8 mouse cellular contexts compared by ENCODE assay signal in genomic region chr17:37028212-37028611, GRCm38 (mm10). TPM values are rescaled to one million over a fixed set of nuclear protein-coding genes. Genes with fewer than 3 reads are reported as not detected.
DNase-seq lines count a peak whose midpoint lies in the region; ATAC-seq and TF ChIP-seq lines count a peak whose summit lies in the region.

No protein-coding gene starts in this region.

- no peaks in the 10 kb centered on the region for H3K27me3 ChIP-seq in forebrain, embryonic 10.5 days (ENCODE audit: poor library complexity, severe bottlenecking)
- no peaks in the 10 kb centered on the region for H3K27me3 ChIP-seq in limb, embryonic 11.5 days (ENCODE audit: control insufficient read depth, insufficient read depth, low read length)
- H3K27me3 ChIP-seq in neural tube, embryonic 14.5 days (ENCODE audit: control insufficient read depth, insufficient read depth, low read length): no peaks in the 10 kb centered on the region

- peak; percentile 51 for ATAC-seq in limb, embryonic 11.5 days (ENCODE audit: insufficient number of reproducible peaks, low FRiP score, low TSS enrichment, low read depth)
- peak; percentile 50 for ATAC-seq in neural tube, embryonic 14.5 days (ENCODE audit: low read depth)
- ATAC-seq in inflammation-experienced regulatory T-cells, adult 6 months: no peak

- 3% methylated on average over 10 of the region's 10 CpGs for WGBS in forebrain, embryonic 10.5 days
- 6% methylated on average over 10 of the region's 10 CpGs for WGBS in limb, embryonic 11.5 days
- 6% methylated on average over 10 of the region's 10 CpGs for WGBS in neural tube, embryonic 14.5 days

- DNase-seq in left cerebral cortex, adult 2 months (ENCODE audit: extremely low spot score in 1 of 2, low spot score in 2 of 2): no peak
- DNase-seq in left cerebral cortex, postnatal 25 days (ENCODE audit: low spot score in 2 of 2): no peak
- DNase-seq in forebrain, embryonic 10.5 days (ENCODE audit: extremely low spot score, low spot score): no peak
- no peak for DNase-seq in limb, embryonic 11.5 days (ENCODE audit: low spot score)
- no peak for DNase-seq in left cerebral cortex, adult 9 months (ENCODE audit: low spot score in 2 of 2)
- DNase-seq in c-Kit-positive CD71-positive TER-119-positive erythroid progenitor cells, embryonic 14.5 days (ENCODE audit: low spot score): no peak

- no peak for TF ChIP-seq CTCF in left cerebral cortex, adult 2 months (IDR thresholded peaks at IDR 0.05)

- H3K9me3 ChIP-seq in forebrain, embryonic 10.5 days: no peaks in the 10 kb centered on the region
- no peaks in the 10 kb centered on the region for H3K9me3 ChIP-seq in limb, embryonic 11.5 days (ENCODE audit: control insufficient read depth, low read length)
- H3K9me3 ChIP-seq in neural tube, embryonic 14.5 days (ENCODE audit: control insufficient read depth, low read length): no peaks in the 10 kb centered on the region

- intact Hi-C loops in left cerebral cortex, adult 2 months (cut with DNase I): loop anchor here (2.0 kb wide), 1 partner anchor 17 kb away; the partner anchor contains the start of gene Gabbr1
- intact Hi-C loops in left cerebral cortex, postnatal 25 days (cut with DNase I): no loop called here

- H3K4me1 ChIP-seq in forebrain, embryonic 10.5 days: peaks cover 17% of the 10 kb centered on the region
- no peaks in the 10 kb centered on the region for H3K4me1 ChIP-seq in limb, embryonic 11.5 days (ENCODE audit: control insufficient read depth, insufficient read depth, low read length)
- no peaks in the 10 kb centered on the region for H3K4me1 ChIP-seq in neural tube, embryonic 14.5 days (ENCODE audit: control insufficient read depth, insufficient read depth, low read length)

- peak overlapping the region; percentile 35 for H3K9ac ChIP-seq in limb, embryonic 11.5 days (ENCODE audit: low read length)
- H3K9ac ChIP-seq in neural tube, embryonic 14.5 days (replicated peaks; ENCODE audit: low read depth, low read length): peak overlapping the region; percentile 55; the same call in 1 of the 2 replicates

- H3K36me3 ChIP-seq in forebrain, embryonic 10.5 days (replicated peaks): no peaks in the 10 kb centered on the region
- H3K36me3 ChIP-seq in limb, embryonic 11.5 days (ENCODE audit: control insufficient read depth, insufficient read depth, low read length): no peaks in the 10 kb centered on the region
- H3K36me3 ChIP-seq in neural tube, embryonic 14.5 days (ENCODE audit: control insufficient read depth, insufficient read depth, low read length): no peaks in the 10 kb centered on the region

- peak overlapping the region; percentile 64 for H3K4me3 ChIP-seq in left cerebral cortex, adult 2 months
- peak overlapping the region; percentile 48 for H3K4me3 ChIP-seq in forebrain, embryonic 10.5 days
- H3K4me3 ChIP-seq in limb, embryonic 11.5 days (ENCODE audit: low read depth, low read length): peak overlapping the region; percentile 22
- peak overlapping the region; percentile 35 for H3K4me3 ChIP-seq in neural tube, embryonic 14.5 days (ENCODE audit: low read depth, low read length)

- peak overlapping the region; percentile 34 for H3K4me2 ChIP-seq in limb, embryonic 11.5 days (ENCODE audit: low read depth, severe bottlenecking)
- peak overlapping the region; percentile 52 for H3K4me2 ChIP-seq in neural tube, embryonic 14.5 days (ENCODE audit: low read depth, low read length)

- H3K27ac ChIP-seq in left cerebral cortex, adult 2 months: peak overlapping the region; percentile 98
- H3K27ac ChIP-seq in forebrain, embryonic 10.5 days: peak overlapping the region; percentile 95
- peak overlapping the region; percentile 78 for H3K27ac ChIP-seq in limb, embryonic 11.5 days (replicated peaks; ENCODE audit: low read depth, low read length)
- H3K27ac ChIP-seq in neural tube, embryonic 14.5 days (ENCODE audit: low read depth, low read length): peak overlapping the region; percentile 97

RNA-seq across cellular contexts. Expression of gene Mog, which starts 5.0 kb away (rescaled TPM):
- total RNA-seq in left cerebral cortex, adult 2 months (2021): 10 to 100 TPM; 29.1 to 29.2 TPM
- total RNA-seq in left cerebral cortex, postnatal 25 days (2021): 10 to 100 TPM; 51.6 to 68.2 TPM
- 0.16 and 0.30 TPM in 2 replicates for polyA plus RNA-seq in forebrain, embryonic 10.5 days (2016; fragmentation: Nextera tagmentation; extraction: Ambion mirVana)
- polyA plus RNA-seq in limb, embryonic 11.5 days (2014; fragmentation: Nextera tagmentation; extraction: Ambion mirVana): 0.25 and 0.26 TPM in 2 replicates
- polyA plus RNA-seq in neural tube, embryonic 14.5 days (2014; fragmentation: Nextera tagmentation; extraction: Ambion mirVana): 2.4 and 2.6 TPM in 2 replicates
- polyA plus RNA-seq in inflammation-experienced regulatory T-cells, adult 6 months (2017; shearing (Covaris generic)): not detected

RNA-seq across cellular contexts. Expression of gene Gabbr1, which starts 17.6 kb away (rescaled TPM):
- total RNA-seq in left cerebral cortex, adult 2 months (2021): 100 to 1,000 TPM; 687 to 720 TPM
- 100 to 1,000 TPM; 670 to 698 TPM for total RNA-seq in left cerebral cortex, postnatal 25 days (2021)
- polyA plus RNA-seq in forebrain, embryonic 10.5 days (2016; fragmentation: Nextera tagmentation; extraction: Ambion mirVana): 8.0 and 8.4 TPM in 2 replicates
- 7.9 and 9.7 TPM in 2 replicates for polyA plus RNA-seq in limb, embryonic 11.5 days (2014; fragmentation: Nextera tagmentation; extraction: Ambion mirVana)
- 78.9 and 103 TPM in 2 replicates for polyA plus RNA-seq in neural tube, embryonic 14.5 days (2014; fragmentation: Nextera tagmentation; extraction: Ambion mirVana)
- 1 to 10 TPM; 4.1 to 8.0 (median 7.4) TPM for polyA plus RNA-seq in inflammation-experienced regulatory T-cells, adult 6 months (2017; shearing (Covaris generic))

RNA-seq across cellular contexts. Expression of gene Zfp57, which starts 27.2 kb away (rescaled TPM):
- total RNA-seq in left cerebral cortex, adult 2 months (2021): 10 to 100 TPM; 16.7 to 17.8 TPM
- 10 to 100 TPM; 14.5 to 17.6 TPM for total RNA-seq in left cerebral cortex, postnatal 25 days (2021)
- polyA plus RNA-seq in forebrain, embryonic 10.5 days (2016; fragmentation: Nextera tagmentation; extraction: Ambion mirVana): 78.5 and 81.0 TPM in 2 replicates
- polyA plus RNA-seq in limb, embryonic 11.5 days (2014; fragmentation: Nextera tagmentation; extraction: Ambion mirVana): 101 and 106 TPM in 2 replicates
- polyA plus RNA-seq in neural tube, embryonic 14.5 days (2014; fragmentation: Nextera tagmentation; extraction: Ambion mirVana): 289 and 326 TPM in 2 replicates
- polyA plus RNA-seq in inflammation-experienced regulatory T-cells, adult 6 months (2017; shearing (Covaris generic)): not detected

RNA-seq across cellular contexts. Expression of gene H2-M5, which starts 38.9 kb away (rescaled TPM):
- under 1 TPM; 0.61 to 0.75 TPM for total RNA-seq in left cerebral cortex, adult 2 months (2021)
- 1 to 10 TPM; 1.6 to 1.7 TPM for total RNA-seq in left cerebral cortex, postnatal 25 days (2021)
- 0.74 and 0.94 TPM in 2 replicates for polyA plus RNA-seq in forebrain, embryonic 10.5 days (2016; fragmentation: Nextera tagmentation; extraction: Ambion mirVana)
- polyA plus RNA-seq in limb, embryonic 11.5 days (2014; fragmentation: Nextera tagmentation; extraction: Ambion mirVana): 0.49 and 0.65 TPM in 2 replicates
- polyA plus RNA-seq in neural tube, embryonic 14.5 days (2014; fragmentation: Nextera tagmentation; extraction: Ambion mirVana): 1.3 and 2.1 TPM in 2 replicates
- under 1 TPM in 2 of 3 experiments, not detected in 1; 0.16 to 0.39 TPM for polyA plus RNA-seq in inflammation-experienced regulatory T-cells, adult 6 months (2017; shearing (Covaris generic))

RNA-seq across cellular contexts. Expression of gene 2410137M14Rik, which starts 47.2 kb away (rescaled TPM):
- total RNA-seq in left cerebral cortex, adult 2 months (2021): not detected
- under 1 TPM in 1 of 2 experiments, not detected in 1; 0.66 TPM for total RNA-seq in left cerebral cortex, postnatal 25 days (2021)
- polyA plus RNA-seq in forebrain, embryonic 10.5 days (2016; fragmentation: Nextera tagmentation; extraction: Ambion mirVana): not detected in 2 replicates
- polyA plus RNA-seq in limb, embryonic 11.5 days (2014; fragmentation: Nextera tagmentation; extraction: Ambion mirVana): not detected in 2 replicates
- polyA plus RNA-seq in neural tube, embryonic 14.5 days (2014; fragmentation: Nextera tagmentation; extraction: Ambion mirVana): 0.32 and 0.53 TPM in 2 replicates
- not detected for polyA plus RNA-seq in inflammation-experienced regulatory T-cells, adult 6 months (2017; shearing (Covaris generic))

Comparison
In these comparisons a context has a peak if more than half of its experiments do, and no peak if none do; other contexts are left out.
1. RNA of gene Zfp57, which starts 27.2 kb away (polyA plus RNA-seq): 289 to 326 TPM in neural tube, embryonic 14.5 days, 101 to 106 TPM in limb, embryonic 11.5 days and 78.5 to 81.0 TPM in forebrain, embryonic 10.5 days; not detected in inflammation-experienced regulatory T-cells, adult 6 months; every median in the first group is over 10 times any median in the second.
2. Peak in every context shown above with its lines, with median percentiles within 50 percentile points of each other: H3K27ac ChIP-seq and H3K4me3 ChIP-seq.